Mouse (Mus musculus) MEL (cell line): ENCODE data around the gene Ap1g1. TPM values are rescaled to one million over a fixed set of nuclear protein-coding genes. Genes with fewer than 3 reads are reported as not detected.

Experiments used
- DNase-seq: peaks from one replicate; pipeline ENCODE4 v3.0.0; 2011; ENCODE audit warnings: low read depth, low spot score
- H3K27ac ChIP-seq: 2 replicates; pipeline ENCODE4 v1.5.1; 2012; ENCODE audit warnings: low read depth, mild to moderate bottlenecking, control low read depth, low read length, moderate library complexity; ENCODE audit not compliant: control insufficient read depth
- H3K27me3 ChIP-seq, 2 experiments: fragments of 150-350 bp in 1 of 2; sonication (generic) in 1 of 2; 2 replicates each; pipeline ENCODE4 v1.6.1; 2012; ENCODE audit warnings: low read length in 2 of 2, mild to moderate bottlenecking in 2 of 2, improper control_type of control experiment in 1 of 2, moderate library complexity in 1 of 2; ENCODE audit not compliant: insufficient read depth in 2 of 2, control insufficient read depth in 1 of 2
- H3K36me3 ChIP-seq, 2 experiments: 2 replicates each; pipeline ENCODE4 v1.6.1; 2012 to 2014; ENCODE audit warnings: low read length in 2 of 2, improper control_type of control experiment in 1 of 2, inconsistent platforms in 1 of 2, mild to moderate bottlenecking in 1 of 2; ENCODE audit not compliant: insufficient read depth in 2 of 2, control insufficient read depth in 1 of 2
- H3K4me1 ChIP-seq, 2 experiments: fragments of 150-350 bp in 1 of 2; sonication (generic) in 1 of 2; 2 replicates each; pipeline ENCODE4 v1.6.1; 2012; ENCODE audit warnings: low read length in 2 of 2, improper control_type of control experiment in 1 of 2, mild to moderate bottlenecking in 1 of 2; ENCODE audit not compliant: insufficient read depth in 2 of 2, control insufficient read depth in 1 of 2
- H3K4me3 ChIP-seq, 2 experiments: fragments of 150-350 bp in 1 of 2; sonication (generic) in 1 of 2; 2 replicates each; pipeline ENCODE4 v1.5.1; 2012; ENCODE audit warnings: low read depth in 2 of 2, low read length in 2 of 2, mild to moderate bottlenecking in 2 of 2, moderate library complexity in 2 of 2, control low read depth in 1 of 2, improper control_type of control experiment in 1 of 2; ENCODE audit not compliant: control insufficient read depth in 1 of 2, insufficient read depth in 1 of 2
- H3K79me2 ChIP-seq: 2 replicates; pipeline ENCODE4 v1.6.1; 2012; ENCODE audit warnings: mild to moderate bottlenecking, low read length, moderate library complexity; ENCODE audit not compliant: control insufficient read depth, poor library complexity, insufficient read depth
- H3K9ac ChIP-seq: 2 replicates; pipeline ENCODE4 v1.6.1; 2012; ENCODE audit warnings: low read depth, mild to moderate bottlenecking, control low read depth, low read length, moderate library complexity; ENCODE audit not compliant: control insufficient read depth, poor library complexity, severe bottlenecking
- H3K9me3 ChIP-seq: fragments of 150-350 bp; sonication (generic); replicated peaks from 2 replicates; pipeline ENCODE4 v1.6.1; 2012; ENCODE audit warnings: mild to moderate bottlenecking, low read length, improper control_type of control experiment, moderate library complexity; ENCODE audit not compliant: insufficient read depth
- BHLHE40 ChIP-seq: IDR thresholded peaks from 2 replicates; pipeline ENCODE4 v1.6.1; 2012; ENCODE audit warnings: low read depth, mild to moderate bottlenecking, inconsistent platforms, low read length, improper control_type of control experiment, borderline replicate concordance
- CHD2 ChIP-seq: IDR thresholded peaks from 2 replicates; pipeline ENCODE4 v1.6.1; 2011; ENCODE audit warnings: low read length, improper control_type of control experiment
- CTCF ChIP-seq, 3 experiments: IDR thresholded peaks in 2 of 3; conservative IDR thresholded peaks in 1 of 3; 2 replicates each; pipeline ENCODE4 v1.5.1; 2011 to 2012; ENCODE audit warnings: low read length in 3 of 3, low read depth in 2 of 3, mild to moderate bottlenecking in 2 of 3, improper control_type of control experiment in 1 of 3, inconsistent platforms in 1 of 3, mixed read lengths in 1 of 3, moderate library complexity in 1 of 3; ENCODE audit not compliant: control insufficient read depth in 1 of 3, insufficient read depth in 1 of 3, poor library complexity in 1 of 3, severe bottlenecking in 1 of 3
- E2F4 ChIP-seq: IDR thresholded peaks from 2 replicates; pipeline ENCODE4 v1.6.1; 2011; ENCODE audit warnings: low read depth, low read length, improper control_type of control experiment, borderline replicate concordance
- ETS1 ChIP-seq: IDR thresholded peaks from 2 replicates; pipeline ENCODE4 v1.6.1; 2012; ENCODE audit warnings: low read depth, mild to moderate bottlenecking, inconsistent platforms, low read length, improper control_type of control experiment, moderate library complexity
- GABPA ChIP-seq: IDR thresholded peaks from 2 replicates; pipeline ENCODE4 v1.6.1; 2012; ENCODE audit warnings: low read depth, mild to moderate bottlenecking, inconsistent platforms, low read length, improper control_type of control experiment, moderate library complexity
- HCFC1 ChIP-seq: IDR thresholded peaks from 2 replicates; pipeline ENCODE4 v1.6.1; 2012; ENCODE audit warnings: low read depth, mild to moderate bottlenecking, inconsistent platforms, low read length, improper control_type of control experiment, moderate library complexity
- JUND ChIP-seq: IDR thresholded peaks from 2 replicates; pipeline ENCODE4 v1.6.1; 2011; ENCODE audit warnings: low read depth, mild to moderate bottlenecking, improper control_type of control experiment, low read length
- KAT2A ChIP-seq: conservative IDR thresholded peaks from 2 replicates; pipeline ENCODE4 v1.6.1; 2012; ENCODE audit warnings: low read depth, low read length, improper control_type of control experiment, inconsistent platforms
- MAX ChIP-seq: IDR thresholded peaks from 2 replicates; pipeline ENCODE4 v1.6.1; 2011; ENCODE audit warnings: low read length, improper control_type of control experiment
- MXI1 ChIP-seq: IDR thresholded peaks from 2 replicates; pipeline ENCODE4 v1.6.1; 2011; ENCODE audit warnings: mild to moderate bottlenecking, low read depth, low read length, improper control_type of control experiment
- MYB ChIP-seq: IDR thresholded peaks from 2 replicates; pipeline ENCODE4 v1.6.1; 2011; ENCODE audit warnings: mild to moderate bottlenecking, low read depth, low read length, improper control_type of control experiment
- MYC ChIP-seq: IDR thresholded peaks from 2 replicates; pipeline ENCODE4 v1.6.1; 2011; ENCODE audit warnings: low read depth, mild to moderate bottlenecking, low read length, improper control_type of control experiment, moderate library complexity
- NELFE ChIP-seq: IDR thresholded peaks from 2 replicates; pipeline ENCODE4 v1.6.1; 2011; ENCODE audit warnings: low read depth, low read length, improper control_type of control experiment
- NRF1 ChIP-seq: IDR thresholded peaks from 2 replicates; pipeline ENCODE4 v1.6.1; 2014; ENCODE audit warnings: low read depth, mild to moderate bottlenecking, inconsistent platforms, low read length, improper control_type of control experiment, moderate library complexity; ENCODE audit not compliant: poor library complexity, insufficient read depth, severe bottlenecking
- POLR2A ChIP-seq, 2 experiments: IDR thresholded peaks; 2 replicates each; pipeline ENCODE4 v1.6.1; 2011 to 2012; ENCODE audit warnings: low read length in 2 of 2, mild to moderate bottlenecking in 2 of 2, control low read depth in 1 of 2, improper control_type of control experiment in 1 of 2, low read depth in 1 of 2, moderate library complexity in 1 of 2; ENCODE audit not compliant: control insufficient read depth in 1 of 2, insufficient read depth in 1 of 2, poor library complexity in 1 of 2
- POLR2AphosphoS2 ChIP-seq: IDR thresholded peaks from 2 replicates; pipeline ENCODE4 v1.6.1; 2011; ENCODE audit warnings: low read length, improper control_type of control experiment
- POLR2AphosphoS5 ChIP-seq: IDR thresholded peaks from 2 replicates; pipeline ENCODE4 v1.6.1; 2012; ENCODE audit warnings: low read depth, borderline replicate concordance, mild to moderate bottlenecking, inconsistent platforms, low read length, moderate library complexity, mixed read lengths
- RAD21 ChIP-seq: IDR thresholded peaks from 2 replicates; pipeline ENCODE4 v1.6.1; 2011; ENCODE audit warnings: mild to moderate bottlenecking, low read depth, low read length, improper control_type of control experiment
- SMC3 ChIP-seq: IDR thresholded peaks from 2 replicates; pipeline ENCODE4 v1.6.1; 2011; ENCODE audit warnings: low read depth, low read length, improper control_type of control experiment
- TCF12 ChIP-seq: IDR thresholded peaks from 2 replicates; pipeline ENCODE4 v1.6.1; 2014; ENCODE audit warnings: low read depth, mild to moderate bottlenecking, inconsistent platforms, low read length, improper control_type of control experiment, moderate library complexity
- UBTF ChIP-seq: IDR thresholded peaks from 2 replicates; pipeline ENCODE4 v1.6.1; 2012; ENCODE audit warnings: low read depth, mild to moderate bottlenecking, inconsistent platforms, low read length, improper control_type of control experiment, moderate library complexity, borderline replicate concordance; ENCODE audit not compliant: insufficient read depth
- USF1 ChIP-seq: IDR thresholded peaks from 2 replicates; pipeline ENCODE4 v1.6.1; 2014; ENCODE audit warnings: low read depth, mild to moderate bottlenecking, inconsistent platforms, low read length, improper control_type of control experiment, moderate library complexity
- ZKSCAN1 ChIP-seq: IDR thresholded peaks from 2 replicates; pipeline ENCODE4 v1.6.1; 2012; ENCODE audit warnings: low read depth, mild to moderate bottlenecking, inconsistent platforms, low read length, improper control_type of control experiment, moderate library complexity
- ZMIZ1 ChIP-seq: IDR thresholded peaks from 2 replicates; pipeline ENCODE4 v1.6.1; 2012; ENCODE audit warnings: low read depth, mild to moderate bottlenecking, inconsistent platforms, low read length, improper control_type of control experiment, moderate library complexity
- polyA plus RNA-seq, 2 experiments: library from polyadenylated mRNA; stranded (reverse) in 1 of 2; unstranded in 1 of 2; fragments of >175 nt in 1 of 2; fragments of >200 nt in 1 of 2; gene quantifications; 2 replicates each; pipeline versions ENCODE4 v1.2.1 to v1.2.4; 2012; ENCODE audit warnings: low replicate concordance in 2 of 2, low read depth in 1 of 2; ENCODE audit not compliant: insufficient read length in 2 of 2, insufficient read depth in 1 of 2, missing spikeins in 1 of 2
- total RNA-seq: library from RNA; depleted of rRNA; stranded (reverse); fragments of 300-350 nt; gene quantifications from 2 replicates; pipeline ENCODE4 v1.2.3, GENCODE M21; 2012

The Ap1g1 gene
- total and polyA plus RNA-seq, 3 experiments, result 34.6 to 456 (median 46.6) TPM

- TF ChIP-seq POLR2AphosphoS2 (no peak), POLR2AphosphoS5 (no peak), TCF12 (no peak)
- Histone ChIP-seq H3K4me3 (no peak overlapping the region), H3K27ac (no peak overlapping the region), H3K79me2 (no peaks in the 10 kb centered on the region), H3K9me3 (no peaks in the 10 kb centered on the region), H3K9ac (no peak overlapping the region), H3K4me1 (no peaks in the 10 kb centered on the region), H3K36me3 (no peaks in the 10 kb centered on the region), H3K27me3 (no peaks in the 10 kb centered on the region)
- no peak for DNase-seq
These were observed 112.6 kb downstream of the Ap1g1 start for GRCm38 (mm10) chr8:109890794-109891585.

- Histone ChIP-seq H3K27me3 (no peaks in the 10 kb centered on the region), H3K4me1 (no peaks in the 10 kb centered on the region)
- TF ChIP-seq NRF1, result no peak
- TF ChIP-seq POLR2A (IDR thresholded peaks at IDR 0.05; ENCODE audit: control insufficient read depth in 1 of 2, insufficient read depth in 1 of 2, low read depth in 1 of 2, low read length in 2 of 2, poor library complexity in 1 of 2), result no peak
- no peak for TF ChIP-seq GABPA
- no peak for TF ChIP-seq ZMIZ1
- TF ChIP-seq BHLHE40, result no peak
- TF ChIP-seq HCFC1, result no peak
- TF ChIP-seq CHD2, result no peak
- no peak for TF ChIP-seq UBTF
- TF ChIP-seq MXI1, result no peak
- TF ChIP-seq CTCF (IDR thresholded peaks at IDR 0.05 in 2 of 3, conservative IDR thresholded peaks at IDR 0.05 in 1 of 3; ENCODE audit: control insufficient read depth in 1 of 3, insufficient read depth in 1 of 3, low read depth in 2 of 3, low read length in 3 of 3, poor library complexity in 1 of 3, severe bottlenecking in 1 of 3), result no peak
- TF ChIP-seq E2F4, result no peak
- TF ChIP-seq, all 39 proteins: peak for 0
- no peaks in the 10 kb centered on the region for H3K9me3 ChIP-seq
- H3K27ac ChIP-seq, result no peak overlapping the region
- DNase-seq, result no peak
- no peaks in the 10 kb centered on the region for H3K36me3 ChIP-seq
- no peak overlapping the region for H3K4me3 ChIP-seq
- no peaks in the 10 kb centered on the region for H3K79me2 ChIP-seq
- no peak overlapping the region for H3K9ac ChIP-seq
These were observed 116.3 kb downstream of the Ap1g1 start for GRCm38 (mm10) chr8:109894636-109895035.

- H3K36me3 ChIP-seq, result no peaks in the 10 kb centered on the region
- H3K9ac ChIP-seq, result no peak overlapping the region
- no peaks in the 10 kb centered on the region for H3K79me2 ChIP-seq
- H3K4me3 ChIP-seq, result no peak overlapping the region
- H3K27ac ChIP-seq, result no peak overlapping the region
- TF ChIP-seq JUND, result no peak
- no peak for TF ChIP-seq MAX
- TF ChIP-seq USF1, result no peak
- no peak for TF ChIP-seq SMC3
- no peak for TF ChIP-seq TCF12
- no peak for TF ChIP-seq MYB
- TF ChIP-seq POLR2A (IDR thresholded peaks at IDR 0.05; ENCODE audit: control insufficient read depth in 1 of 2, insufficient read depth in 1 of 2, low read depth in 1 of 2, low read length in 2 of 2, poor library complexity in 1 of 2), result no peak
- no peak for TF ChIP-seq POLR2AphosphoS5
- TF ChIP-seq KAT2A, result no peak
- no peak for TF ChIP-seq ZMIZ1
- TF ChIP-seq BHLHE40, result no peak
- no peak for TF ChIP-seq ZKSCAN1
- TF ChIP-seq RAD21, result no peak
- TF ChIP-seq NELFE, result no peak
- no peak for TF ChIP-seq GABPA
- TF ChIP-seq ETS1, result no peak
- no peak for TF ChIP-seq CHD2
- TF ChIP-seq MYC, result no peak
- TF ChIP-seq, all 39 proteins: peak for 0
- Histone ChIP-seq H3K9me3 (no peaks in the 10 kb centered on the region), H3K4me1 (no peaks in the 10 kb centered on the region), H3K27me3 (no peaks in the 10 kb centered on the region)
- DNase-seq, result no peak
These were observed 117.0 kb downstream of the Ap1g1 start for GRCm38 (mm10) chr8:109895355-109895754.
